Mouse (Mus musculus) 3134 (cell line): ENCODE data around the gene Ccdc84.
"Not testable (repeated sequence)": the region's sequence is repeated elsewhere in the genome, so short reads cannot be mapped to it uniquely, and the experiment has no call there.

Source experiments
- DNase-seq: peaks from one replicate; pipeline ENCODE4 v3.0.0-alpha.2; 2011; ENCODE audit warnings: low spot score; ENCODE audit not compliant: insufficient read length; ENCODE audit errors: extremely low read depth

Ccdc84 gene

GRCm38 (mm10) chr9:44410647-44411336 lies 7.6 kb downstream of the Ccdc84 start:
- DNase-seq: no peak

GRCm38 (mm10) chr9:44408693-44409092 lies 9.7 kb downstream of the Ccdc84 start:
- DNase-seq: not testable (repeated sequence)

GRCm38 (mm10) chr9:44407752-44408097 lies 10.6 kb downstream of the Ccdc84 start:
- peak; percentile 78 for DNase-seq

GRCm38 (mm10) chr9:44406906-44407751 lies 11.2 kb downstream of the Ccdc84 start, which contains the start of the genes Rps25 and Trappc4:
Gene Rps25, plus strand, starts transcription at chr9:44407139.
Gene Trappc4, minus strand, starts transcription at chr9:44407600.
- peak; percentile 88 for DNase-seq

- no peak for DNase-seq
Observed at GRCm38 (mm10) chr9:44405011-44405410, 13.4 kb downstream of the Ccdc84 start.

GRCm38 (mm10) chr9:44401081-44401480 lies 17.3 kb downstream of the Ccdc84 start:
- no peak for DNase-seq

GRCm38 (mm10) chr9:44399795-44400114 lies 18.6 kb downstream of the Ccdc84 start:
- no peak for DNase-seq

- no peak for DNase-seq
Observed at GRCm38 (mm10) chr9:44399114-44399794, 19.1 kb downstream of the Ccdc84 start.

GRCm38 (mm10) chr9:44398551-44398950 lies 19.8 kb downstream of the Ccdc84 start:
- no peak for DNase-seq

GRCm38 (mm10) chr9:44398087-44398486 lies 20.3 kb downstream of the Ccdc84 start:
- DNase-seq: no peak

- DNase-seq: peak; percentile 98
Observed at GRCm38 (mm10) chr9:44396684-44397411, 21.5 kb downstream of the Ccdc84 start, which contains the start of gene Slc37a4. Gene Slc37a4, plus strand, starts transcription at chr9:44396852.

- DNase-seq: no peak
Observed at GRCm38 (mm10) chr9:44391466-44391865, 26.9 kb downstream of the Ccdc84 start.

GRCm38 (mm10) chr9:44389273-44389672 lies 29.1 kb downstream of the Ccdc84 start:
- no peak for DNase-seq

GRCm38 (mm10) chr9:44387221-44387620 lies 31.1 kb downstream of the Ccdc84 start:
- no peak for DNase-seq

GRCm38 (mm10) chr9:44384596-44384995 lies 33.8 kb downstream of the Ccdc84 start:
- DNase-seq: no peak

GRCm38 (mm10) chr9:44379862-44380261 lies 38.5 kb downstream of the Ccdc84 start:
- no peak for DNase-seq

- peak; percentile 99 for DNase-seq
Observed at GRCm38 (mm10) chr9:44379054-44379834, 39.1 kb downstream of the Ccdc84 start, which contains the start of gene Hyou1. Gene Hyou1, plus strand, starts transcription at chr9:44379490.

GRCm38 (mm10) chr9:44378153-44378730 lies 40.1 kb downstream of the Ccdc84 start:
- no peak for DNase-seq

- not testable (repeated sequence) for DNase-seq
Observed at GRCm38 (mm10) chr9:44377335-44377734, 41.0 kb downstream of the Ccdc84 start.
